Mouse (Mus musculus) limb, embryonic 14.5 days (tissue): ENCODE data around the gene Dapk2. TPM values are rescaled to one million over a fixed set of nuclear protein-coding genes. Genes with fewer than 3 reads are reported as not detected.

Experiments used
- ATAC-seq: fragments of 200-750 bp; cut with Nextera tagmentation; 2 replicates; pipeline ENCODE4 v1.8.0; 2017; ENCODE audit warnings: low read depth, moderate number of reproducible peaks, moderate TSS enrichment; ENCODE audit not compliant: low FRiP score
- DNase-seq: peaks from one replicate; pipeline ENCODE4 v3.0.0-alpha.2; 2015; ENCODE audit warnings: low spot score
- H3K27ac ChIP-seq: fragments of 300-500 bp; sonication (generic); replicated peaks from 2 replicates; pipeline ENCODE4 v1.5.1; 2014; ENCODE audit warnings: low read depth, mild to moderate bottlenecking, low read length, moderate library complexity, mixed read lengths
- H3K27me3 ChIP-seq: fragments of 300-500 bp; sonication (generic); 2 replicates; pipeline ENCODE4 v1.6.1; 2014; ENCODE audit warnings: low read length, mixed read lengths; ENCODE audit not compliant: control insufficient read depth, insufficient read depth
- H3K36me3 ChIP-seq: fragments of 300-500 bp; sonication (generic); 2 replicates; pipeline ENCODE4 v1.6.1; 2014; ENCODE audit warnings: mild to moderate bottlenecking, low read length, moderate library complexity, mixed read lengths; ENCODE audit not compliant: control insufficient read depth, insufficient read depth
- H3K4me1 ChIP-seq: fragments of 300-500 bp; sonication (generic); 2 replicates; pipeline ENCODE4 v1.6.1; 2014; ENCODE audit warnings: antibody characterized with exemption, low read length, mixed read lengths; ENCODE audit not compliant: control insufficient read depth, insufficient read depth
- H3K4me2 ChIP-seq: fragments of 300-500 bp; sonication (generic); replicated peaks from 2 replicates; pipeline ENCODE4 v1.6.1; 2014; ENCODE audit warnings: low read depth, mild to moderate bottlenecking, low read length, moderate library complexity; ENCODE audit not compliant: severe bottlenecking
- H3K4me3 ChIP-seq: fragments of 300-500 bp; sonication (generic); replicated peaks from 2 replicates; pipeline ENCODE4 v1.5.1; 2014; ENCODE audit warnings: low read length
- H3K9ac ChIP-seq: fragments of 300-500 bp; sonication (generic); 2 replicates; pipeline ENCODE4 v1.6.1; 2014; ENCODE audit warnings: mild to moderate bottlenecking, low read depth, low read length, moderate library complexity; ENCODE audit not compliant: severe bottlenecking
- H3K9me3 ChIP-seq: fragments of 300-500 bp; sonication (generic); 2 replicates; pipeline ENCODE4 v1.6.1; 2016; ENCODE audit warnings: low read length; ENCODE audit not compliant: control insufficient read depth
- POLR2A ChIP-seq: fragments of 200-500 bp; IDR thresholded peaks from 2 replicates; pipeline ENCODE4 v1.8.0; 2012; ENCODE audit warnings: inconsistent platforms, mild to moderate bottlenecking, moderate library complexity, borderline replicate concordance; ENCODE audit not compliant: insufficient read depth, insufficient read length; ENCODE audit errors: extremely low read depth
- WGBS: fragments of 180-500 bp; shearing (Covaris S2); extraction: QIAGEN DNeasy Blood & Tissue Kit; methylation state at CpG from one replicate; pipeline ENCODE4 v1.1.7; 2014; 5-methylcytosine and 5-hydroxymethylcytosine counted together
- polyA plus RNA-seq, 2 experiments: library from polyadenylated mRNA; depleted of rRNA in 1 of 2; stranded (reverse) in 1 of 2; unstranded in 1 of 2; fragments of >200 nt; fragmentation: Nextera tagmentation in 1 of 2; extraction: Ambion mirVana in 1 of 2; gene quantifications; 2 replicates each; pipeline versions ENCODE4 v1.2.1 to v1.2.3; 2012 to 2014

Dapk2 gene
- polyA plus RNA-seq, 2 experiments = 4.5 to 5.0 TPM

GRCm38 (mm10) chr9:66144248-66144647 is 13.8 kb upstream of the Dapk2 start:
- H3K9ac ChIP-seq = no peak overlapping the region
- 8% methylated on average over 6 of the region's 6 CpGs for WGBS
- no peak for TF ChIP-seq POLR2A
- peaks cover 20% of the 10 kb centered on the region for H3K36me3 ChIP-seq
- H3K4me1 ChIP-seq = no peaks in the 10 kb centered on the region
- H3K27me3 ChIP-seq = no peaks in the 10 kb centered on the region
- no peak overlapping the region for H3K4me3 ChIP-seq
- peak; percentile 81 for DNase-seq
- H3K9me3 ChIP-seq = no peaks in the 10 kb centered on the region
- H3K27ac ChIP-seq = no peak overlapping the region
- ATAC-seq = no peak
- H3K4me2 ChIP-seq = no peak overlapping the region

- Histone ChIP-seq H3K27me3 (no peaks in the 10 kb centered on the region), H3K4me1 (no peaks in the 10 kb centered on the region), H3K4me2 (no peak overlapping the region), H3K27ac (no peak overlapping the region), H3K9ac (no peak overlapping the region), H3K4me3 (no peak overlapping the region), H3K9me3 (no peaks in the 10 kb centered on the region), H3K36me3 (peaks cover 3% of the 10 kb centered on the region; the same call in 1 of the 2 replicates)
- no peak for TF ChIP-seq POLR2A
- DNase-seq = no peak
- no peak for ATAC-seq
These were observed 11.9 kb upstream of the Dapk2 start for GRCm38 (mm10) chr9:66146141-66146540.

- 63% methylated on average over 9 of the region's 9 CpGs for WGBS
- Histone ChIP-seq H3K36me3 (no peaks in the 10 kb centered on the region), H3K9ac (no peak overlapping the region), H3K4me2 (no peak overlapping the region), H3K4me3 (no peak overlapping the region), H3K27ac (no peak overlapping the region), H3K9me3 (no peaks in the 10 kb centered on the region), H3K27me3 (no peaks in the 10 kb centered on the region), H3K4me1 (no peaks in the 10 kb centered on the region)
- no peak for TF ChIP-seq POLR2A
- DNase-seq (no peak), ATAC-seq (no peak)
These were observed 6.0 kb upstream of the Dapk2 start for GRCm38 (mm10) chr9:66152011-66152410.

DNA sequence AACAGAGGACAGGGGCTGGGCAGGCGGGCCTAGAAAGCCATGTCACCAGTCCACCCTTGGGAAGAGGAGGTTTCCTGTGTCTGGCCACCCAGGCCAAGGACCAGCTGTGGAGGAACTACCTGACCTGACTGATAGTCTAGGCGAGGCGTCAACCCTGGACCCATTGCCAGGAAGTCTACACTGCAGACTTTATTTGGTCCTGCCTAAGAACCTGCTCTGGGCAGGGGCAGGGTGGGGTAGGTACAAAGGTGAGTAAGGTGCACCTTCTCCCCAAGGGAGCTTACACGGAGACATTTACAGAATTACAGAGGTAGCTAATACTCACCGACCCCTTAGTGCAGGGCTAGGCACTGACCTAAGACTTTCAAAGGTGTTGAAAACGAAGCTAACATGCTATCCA is 4.4 kb upstream of the Dapk2 start:
- Histone ChIP-seq H3K36me3 (no peaks in the 10 kb centered on the region), H3K4me2 (no peak overlapping the region), H3K27me3 (peaks cover 9% of the 10 kb centered on the region; the same call in 1 of the 2 replicates), H3K9ac (no peak overlapping the region), H3K9me3 (no peaks in the 10 kb centered on the region), H3K27ac (no peak overlapping the region), H3K4me1 (no peaks in the 10 kb centered on the region; the same call in 1 of the 2 replicates), H3K4me3 (no peak overlapping the region)
- 90% methylated on average over 6 of the region's 6 CpGs for WGBS
- ATAC-seq (no peak), DNase-seq (no peak)
- no peak for TF ChIP-seq POLR2A

GRCm38 (mm10) chr9:66154013-66154412 is 4.0 kb upstream of the Dapk2 start:
- no peak for TF ChIP-seq POLR2A
- no peak overlapping the region for H3K27ac ChIP-seq
- 88% methylated on average over 9 of the region's 9 CpGs for WGBS
- peaks cover 9% of the 10 kb centered on the region; the same call in 1 of the 2 replicates for H3K27me3 ChIP-seq
- no peak for DNase-seq
- H3K9me3 ChIP-seq = no peaks in the 10 kb centered on the region
- H3K36me3 ChIP-seq = no peaks in the 10 kb centered on the region
- no peak overlapping the region for H3K9ac ChIP-seq
- no peak overlapping the region for H3K4me2 ChIP-seq
- H3K4me3 ChIP-seq = no peak overlapping the region
- no peak for ATAC-seq
- H3K4me1 ChIP-seq = no peaks in the 10 kb centered on the region; the same call in 1 of the 2 replicates

GRCm38 (mm10) chr9:66155534-66155933 is 2.5 kb upstream of the Dapk2 start:
- peaks cover 9% of the 10 kb centered on the region; the same call in 1 of the 2 replicates for H3K27me3 ChIP-seq
- no peaks in the 10 kb centered on the region for H3K9me3 ChIP-seq
- no peak for DNase-seq
- no peaks in the 10 kb centered on the region; the same call in 1 of the 2 replicates for H3K4me1 ChIP-seq
- no peak overlapping the region for H3K4me2 ChIP-seq
- WGBS = 82% methylated on average over 1 of the region's 1 CpGs
- H3K4me3 ChIP-seq = no peak overlapping the region
- ATAC-seq = no peak
- H3K27ac ChIP-seq = no peak overlapping the region
- no peak for TF ChIP-seq POLR2A
- no peak overlapping the region for H3K9ac ChIP-seq
- no peaks in the 10 kb centered on the region for H3K36me3 ChIP-seq
